Mouse (Mus musculus) Patski (cell line): ENCODE data around the gene Arhgap25. TPM values are rescaled to one million over a fixed set of nuclear protein-coding genes. Genes with fewer than 3 reads are reported as not detected.

Source experiments
- ATAC-seq: fragments of 100-300 bp; one replicate; pipeline ENCODE4 v1.8.0; 2021
- CTCF ChIA-PET: fragments of 350-600 bp; sonication (Branson Sonifier 250); formaldehyde crosslinking; loops from one replicate; lab custom pipeline; 2022; ENCODE audit warnings: inconsistent platforms; lab: Charles Lee
- POLR2A ChIA-PET: fragments of 350-600 bp; sonication (Branson Sonifier 250); formaldehyde crosslinking; loops from one replicate; lab custom pipeline; 2022; ENCODE audit warnings: antibody characterized with exemption, inconsistent platforms; lab: Charles Lee
- DNase-seq: peaks from one replicate; pipeline ENCODE4 v3.0.0-alpha.2; 2011; ENCODE audit warnings: low read depth, low spot score
- H3K27me3 ChIP-seq: fragments of 371-371 bp; one replicate; pipeline ENCODE4 v1.5.1; 2021
- CTCF ChIP-seq: fragments of 100-300 bp; IDR thresholded peaks from one replicate; pipeline ENCODE4 v1.5.1; 2021
- in situ Hi-C: fragments of 300-500 bp; cut with MboI; formaldehyde crosslinking; loops from 3 replicates; pipeline ENCODE4 v1.11.1; 2018; ENCODE audit warnings: low pct_unique_long_range_greater_than_20kb, mixed read lengths
- polyA plus RNA-seq: library from polyadenylated mRNA; unstranded; gene quantifications from one replicate; pipeline ENCODE4 v1.2.3, GENCODE M21; 2021

The Arhgap25 gene
- polyA plus RNA-seq, 1 experiment from 2014 or later, result 0.03 TPM

GRCm38 (mm10) chr6:87504875-87505274 is 28.2 kb downstream of the Arhgap25 start:
- CTCF ChIA-PET, result interaction anchor here (1.6 to 1.9 kb wide), 2 partner anchors 9 to 39 kb away, joined by 5 to 6 read pairs; no protein-coding TSS in a partner anchor
- ATAC-seq, result no peak

GRCm38 (mm10) chr6:87503976-87504375 is 29.1 kb downstream of the Arhgap25 start:
- DNase-seq, result no peak
- CTCF ChIA-PET, result interaction anchor here (0.7 to 1.6 kb wide), 2 partner anchors 10 to 16 kb away, joined by 3 to 5 read pairs; no protein-coding TSS in a partner anchor
- TF ChIP-seq CTCF, result no peak
- POLR2A ChIA-PET, result interaction anchor here (0.6 to 0.7 kb wide), 2 partner anchors 15 to 36 kb away, joined by 3 read pairs; no protein-coding TSS in a partner anchor
- ATAC-seq, result no peak
- in situ Hi-C loops, result no loop called here
- H3K27me3 ChIP-seq, result no peaks in the 10 kb centered on the region

More at GRCm38 (mm10) chr6:87504875-87505274, 28.2 kb downstream of the Arhgap25 start:
- in situ Hi-C loops, result no loop called here
- TF ChIP-seq CTCF, result no peak
- DNase-seq, result no peak
- POLR2A ChIA-PET, result interaction anchor here (0.5 kb wide), 1 partner anchor 27 kb away, joined by 3 read pairs; no protein-coding TSS in a partner anchor
- no peaks in the 10 kb centered on the region for H3K27me3 ChIP-seq

GRCm38 (mm10) chr6:87503536-87503935 is 29.5 kb downstream of the Arhgap25 start:
- no peak for TF ChIP-seq CTCF
- ChIA-PET POLR2A (interaction anchor here (0.7 kb wide), 1 partner anchor 15 kb away, joined by 3 read pairs; no protein-coding TSS in a partner anchor), CTCF (interaction anchor here (1.4 kb wide), 1 partner anchor 37 kb away, joined by 4 read pairs; no protein-coding TSS in a partner anchor)
- in situ Hi-C loops, result no loop called here
- DNase-seq, result no peak
- no peak for ATAC-seq
- H3K27me3 ChIP-seq, result no peaks in the 10 kb centered on the region

GRCm38 (mm10) chr6:87502831-87503286 is 30.2 kb downstream of the Arhgap25 start:
- DNase-seq (no peak), ATAC-seq (no peak)
- in situ Hi-C loops, result no loop called here
- POLR2A ChIA-PET, result no interaction called here
- no peaks in the 10 kb centered on the region for H3K27me3 ChIP-seq
- CTCF ChIA-PET, result interaction anchor here (1.0 to 1.4 kb wide), 3 partner anchors 14 to 36 kb away, joined by 3 to 4 read pairs (median 3); no protein-coding TSS in a partner anchor
- no peak for TF ChIP-seq CTCF

GRCm38 (mm10) chr6:87502411-87502810 is 30.6 kb downstream of the Arhgap25 start:
- TF ChIP-seq CTCF, result no peak
- no peak for DNase-seq
- ChIA-PET CTCF (interaction anchor here (1.0 to 1.4 kb wide), 3 partner anchors 14 to 36 kb away, joined by 3 to 4 read pairs (median 3); no protein-coding TSS in a partner anchor), POLR2A (no interaction called here)
- in situ Hi-C loops, result no loop called here
- H3K27me3 ChIP-seq, result no peaks in the 10 kb centered on the region
- no peak for ATAC-seq

GRCm38 (mm10) chr6:87500696-87501095 is 32.4 kb downstream of the Arhgap25 start:
- in situ Hi-C loops, result no loop called here
- no peak for TF ChIP-seq CTCF
- ATAC-seq, result no peak
- peaks cover 1% of the 10 kb centered on the region for H3K27me3 ChIP-seq
- ChIA-PET POLR2A (no interaction called here), CTCF (no interaction called here)
- no peak for DNase-seq

- in situ Hi-C loops, result no loop called here
- no peak for TF ChIP-seq CTCF
- ChIA-PET POLR2A (no interaction called here), CTCF (no interaction called here)
- no peak for ATAC-seq
- peaks cover 3% of the 10 kb centered on the region for H3K27me3 ChIP-seq
- no peak for DNase-seq
These were observed 33.3 kb downstream of the Arhgap25 start for GRCm38 (mm10) chr6:87499791-87500190.

- DNase-seq (no peak), ATAC-seq (no peak)
- ChIA-PET POLR2A (no interaction called here), CTCF (interaction anchor here (0.9 to 1.1 kb wide), 2 partner anchors 9 to 32 kb away, joined by 3 read pairs; no protein-coding TSS in a partner anchor)
- in situ Hi-C loops, result no loop called here
- no peak for TF ChIP-seq CTCF
- H3K27me3 ChIP-seq, result peaks cover 8% of the 10 kb centered on the region
These were observed 36.9 kb downstream of the Arhgap25 start for GRCm38 (mm10) chr6:87496143-87496542.

- peaks cover 8% of the 10 kb centered on the region for H3K27me3 ChIP-seq
- ChIA-PET CTCF (no interaction called here), POLR2A (no interaction called here)
- in situ Hi-C loops, result no loop called here
- DNase-seq, result no peak
- no peak for TF ChIP-seq CTCF
- ATAC-seq, result no peak
These were observed 38.7 kb downstream of the Arhgap25 start for GRCm38 (mm10) chr6:87494339-87494738.

GRCm38 (mm10) chr6:87487657-87488426 is 45.2 kb downstream of the Arhgap25 start:
- DNase-seq, result no peak
- CTCF ChIA-PET, result interaction anchor here (0.8 to 1.5 kb wide), 5 partner anchors 9 to 16 kb away, joined by 3 read pairs; no protein-coding TSS in a partner anchor
- POLR2A ChIA-PET, result interaction anchor here (1.0 kb wide), 1 partner anchor 16 kb away, joined by 3 read pairs; no protein-coding TSS in a partner anchor
- no peak for TF ChIP-seq CTCF
- H3K27me3 ChIP-seq, result no peaks in the 10 kb centered on the region
- in situ Hi-C loops, result no loop called here
- ATAC-seq, result no peak
